Mouse (Mus musculus) neural tube, embryonic 11.5 days (tissue): ENCODE measurements around the gene Leprot. TPM values are rescaled to one million over a fixed set of nuclear protein-coding genes. Genes with fewer than 3 reads are reported as not detected.

Experiments
- ATAC-seq: fragments of 200-750 bp; cut with Nextera tagmentation; 2 replicates; pipeline ENCODE4 v1.8.0; 2017; ENCODE audit warnings: moderate number of reproducible peaks, mild to moderate bottlenecking, moderate TSS enrichment, moderate library complexity; ENCODE audit not compliant: insufficient read depth, low FRiP score, low TSS enrichment
- DNase-seq: peaks from one replicate; pipeline ENCODE4 v3.0.0-alpha.2; 2015; ENCODE audit warnings: low spot score
- H3K27ac ChIP-seq: fragments of 300-500 bp; sonication (generic); 2 replicates; pipeline ENCODE4 v1.5.1; 2014; ENCODE audit warnings: low read depth, mild to moderate bottlenecking, low read length
- H3K27me3 ChIP-seq: fragments of 300-500 bp; sonication (generic); 2 replicates; pipeline ENCODE4 v1.6.1; 2014; ENCODE audit warnings: mild to moderate bottlenecking, low read length, mixed read lengths; ENCODE audit not compliant: control insufficient read depth, insufficient read depth
- H3K36me3 ChIP-seq: fragments of 300-500 bp; sonication (generic); 2 replicates; pipeline ENCODE4 v1.6.1; 2014; ENCODE audit warnings: mild to moderate bottlenecking, low read length, moderate library complexity, mixed read lengths; ENCODE audit not compliant: control insufficient read depth, insufficient read depth
- H3K4me1 ChIP-seq: fragments of 300-500 bp; sonication (generic); 2 replicates; pipeline ENCODE4 v1.6.1; 2014; ENCODE audit warnings: low read length, mixed read lengths; ENCODE audit not compliant: control insufficient read depth, insufficient read depth
- H3K4me2 ChIP-seq: fragments of 300-500 bp; sonication (generic); 2 replicates; pipeline ENCODE4 v1.6.1; 2014; ENCODE audit warnings: low read depth, mild to moderate bottlenecking, moderate library complexity
- H3K4me3 ChIP-seq: fragments of 300-500 bp; sonication (generic); 2 replicates; pipeline ENCODE4 v1.5.1; 2014; ENCODE audit warnings: low read depth, low read length
- H3K9ac ChIP-seq: fragments of 300-500 bp; sonication (generic); 2 replicates; pipeline ENCODE4 v1.6.1; 2014; ENCODE audit warnings: mild to moderate bottlenecking, low read length
- H3K9me3 ChIP-seq: fragments of 300-500 bp; sonication (generic); 2 replicates; pipeline ENCODE4 v1.6.1; 2016; ENCODE audit warnings: low read length; ENCODE audit not compliant: control insufficient read depth
- WGBS: fragments of 180-500 bp; shearing (Covaris S2); extraction: QIAGEN DNeasy Blood & Tissue Kit; methylation state at CpG from one replicate; pipeline ENCODE4 v1.1.7; 2014; 5-methylcytosine and 5-hydroxymethylcytosine counted together
- polyA plus RNA-seq: library from polyadenylated mRNA; unstranded; fragments of >200 nt; fragmentation: Nextera tagmentation; extraction: Ambion mirVana; gene quantifications from 2 replicates; pipeline ENCODE4 v1.2.1, GENCODE M21; 2014

Gene Leprot
- polyA plus RNA-seq, 1 experiment from 2014 or later: 77.7 TPM

GRCm38 (mm10) chr4:101675726-101676125, 28.2 kb downstream of the Leprot start:
- no peak for ATAC-seq
- no peak overlapping the region for H3K4me2 ChIP-seq
- no peak overlapping the region for H3K4me3 ChIP-seq
- no peaks in the 10 kb centered on the region for H3K27me3 ChIP-seq
- 82% methylated on average over 4 of the region's 4 CpGs for WGBS
- no peaks in the 10 kb centered on the region for H3K4me1 ChIP-seq
- no peak overlapping the region for H3K27ac ChIP-seq
- H3K36me3 ChIP-seq: no peaks in the 10 kb centered on the region
- no peak for DNase-seq
- no peak overlapping the region for H3K9ac ChIP-seq
- H3K9me3 ChIP-seq: no peaks in the 10 kb centered on the region

GRCm38 (mm10) chr4:101682620-101683019, 35.1 kb downstream of the Leprot start:
- H3K9ac ChIP-seq: no peak overlapping the region
- no peak overlapping the region for H3K27ac ChIP-seq
- H3K9me3 ChIP-seq: no peaks in the 10 kb centered on the region
- no peaks in the 10 kb centered on the region for H3K36me3 ChIP-seq
- H3K27me3 ChIP-seq: no peaks in the 10 kb centered on the region
- H3K4me1 ChIP-seq: no peaks in the 10 kb centered on the region
- DNase-seq (no peak), ATAC-seq (no peak)
- 89% methylated on average over 4 of the region's 4 CpGs for WGBS
- H3K4me3 ChIP-seq: no peak overlapping the region
- no peak overlapping the region for H3K4me2 ChIP-seq

DNA sequence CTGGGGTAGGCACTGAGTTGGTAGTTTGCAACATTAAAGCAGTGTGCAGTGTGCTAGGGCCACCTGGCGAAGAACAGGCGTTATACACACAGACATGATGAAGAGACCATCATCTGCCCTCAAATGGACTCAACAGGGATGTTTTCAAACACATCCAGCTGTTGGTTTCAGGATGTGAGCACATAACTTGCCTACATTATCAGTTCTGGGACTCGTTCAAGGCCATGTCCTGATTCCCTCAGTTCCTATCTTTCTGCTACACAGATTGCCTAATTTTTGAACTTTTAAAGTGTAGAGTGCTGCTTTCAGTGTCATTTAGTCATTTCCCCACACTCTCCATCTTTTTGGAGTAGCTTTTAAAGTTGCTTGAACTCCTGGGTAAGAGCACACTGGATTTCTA, 35.6 kb downstream of the Leprot start:
- H3K9ac ChIP-seq: no peak overlapping the region
- no peak overlapping the region for H3K4me3 ChIP-seq
- H3K36me3 ChIP-seq: no peaks in the 10 kb centered on the region
- no peak overlapping the region for H3K27ac ChIP-seq
- WGBS: 94% methylated on average over 3 of the region's 3 CpGs
- H3K4me1 ChIP-seq: no peaks in the 10 kb centered on the region
- H3K4me2 ChIP-seq: no peak overlapping the region
- ATAC-seq: no peak
- no peak for DNase-seq
- no peaks in the 10 kb centered on the region for H3K27me3 ChIP-seq
- no peaks in the 10 kb centered on the region for H3K9me3 ChIP-seq

GRCm38 (mm10) chr4:101684821-101685220, 37.3 kb downstream of the Leprot start:
- H3K4me1 ChIP-seq: no peaks in the 10 kb centered on the region
- ATAC-seq: no peak
- H3K4me3 ChIP-seq: no peak overlapping the region
- H3K9me3 ChIP-seq: no peaks in the 10 kb centered on the region
- H3K27ac ChIP-seq: no peak overlapping the region
- no peak for DNase-seq
- H3K27me3 ChIP-seq: no peaks in the 10 kb centered on the region
- WGBS: 93% methylated on average over 3 of the region's 3 CpGs
- H3K36me3 ChIP-seq: no peaks in the 10 kb centered on the region
- no peak overlapping the region for H3K4me2 ChIP-seq
- H3K9ac ChIP-seq: no peak overlapping the region

- Histone ChIP-seq H3K27ac (no peak overlapping the region), H3K4me3 (no peak overlapping the region), H3K9me3 (no peaks in the 10 kb centered on the region), H3K4me2 (no peak overlapping the region), H3K36me3 (no peaks in the 10 kb centered on the region), H3K9ac (no peak overlapping the region), H3K27me3 (no peaks in the 10 kb centered on the region), H3K4me1 (no peaks in the 10 kb centered on the region)
- DNase-seq (no peak), ATAC-seq (no peak)
- WGBS: 82% methylated on average over 13 of the region's 13 CpGs
Measured at GRCm38 (mm10) chr4:101686227-101686810, 38.8 kb downstream of the Leprot start.

DNA sequence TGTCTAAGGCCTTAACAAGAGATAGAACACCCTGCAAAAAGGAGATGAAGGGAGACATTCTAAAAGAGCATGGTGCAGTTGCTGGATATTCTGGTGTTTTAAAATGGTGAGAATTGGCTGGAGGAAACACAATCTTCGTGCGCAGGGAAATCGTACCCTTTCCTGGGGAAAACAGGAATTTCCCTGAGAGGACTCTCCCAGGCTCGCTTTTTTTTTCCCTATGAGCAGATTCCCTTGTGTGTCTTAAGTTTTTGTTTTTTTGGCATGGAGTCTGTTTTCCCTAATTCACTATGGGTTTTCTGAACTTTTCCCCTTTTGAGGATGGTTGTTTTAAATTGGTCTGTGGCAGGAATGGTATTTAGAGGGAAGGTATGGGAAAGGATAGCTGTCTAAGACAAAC, 41.7 kb downstream of the Leprot start:
- Histone ChIP-seq H3K27me3 (no peaks in the 10 kb centered on the region), H3K4me1 (no peaks in the 10 kb centered on the region), H3K9ac (no peak overlapping the region), H3K27ac (no peak overlapping the region), H3K4me2 (no peak overlapping the region), H3K4me3 (no peak overlapping the region), H3K36me3 (no peaks in the 10 kb centered on the region), H3K9me3 (no peaks in the 10 kb centered on the region)
- no peak for DNase-seq
- WGBS: 92% methylated on average over 4 of the region's 4 CpGs
- ATAC-seq: no peak

GRCm38 (mm10) chr4:101689645-101690044, 42.1 kb downstream of the Leprot start:
- no peaks in the 10 kb centered on the region for H3K27me3 ChIP-seq
- no peak overlapping the region for H3K4me3 ChIP-seq
- no peak overlapping the region for H3K27ac ChIP-seq
- H3K9me3 ChIP-seq: no peaks in the 10 kb centered on the region
- no peak for ATAC-seq
- no peak overlapping the region for H3K9ac ChIP-seq
- no peak overlapping the region for H3K4me2 ChIP-seq
- WGBS: 87% methylated on average over 5 of the region's 5 CpGs
- H3K36me3 ChIP-seq: no peaks in the 10 kb centered on the region
- H3K4me1 ChIP-seq: no peaks in the 10 kb centered on the region
- no peak for DNase-seq

DNA sequence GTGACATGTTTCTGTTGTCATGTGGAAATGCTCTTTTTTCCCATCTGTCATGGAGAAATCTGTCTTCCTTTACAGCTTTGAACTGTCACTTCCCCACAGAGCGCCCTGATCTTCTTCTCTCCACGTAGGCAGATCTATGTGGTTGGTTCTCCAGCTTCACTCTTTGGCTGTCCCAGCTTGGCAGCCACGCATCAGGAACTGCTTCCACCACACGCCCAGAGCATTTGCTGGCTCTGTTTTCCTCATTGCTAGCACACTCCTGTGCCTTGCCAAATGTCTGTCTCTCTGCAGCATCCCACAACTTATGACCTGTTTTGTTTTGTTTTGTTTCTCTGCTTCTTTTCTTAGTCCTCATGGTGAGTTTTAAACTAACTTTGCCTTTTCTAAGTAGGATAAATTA, 45.4 kb downstream of the Leprot start:
- DNase-seq (no peak), ATAC-seq (no peak)
- 69% methylated on average over 4 of the region's 4 CpGs for whole genome bisulfite sequencing
- no peak overlapping the region for H3K27ac ChIP-seq
- no peaks in the 10 kb centered on the region for H3K4me1 ChIP-seq
- no peak overlapping the region for H3K4me3 ChIP-seq
- H3K9me3 ChIP-seq: no peaks in the 10 kb centered on the region
- H3K9ac ChIP-seq: no peak overlapping the region
- H3K36me3 ChIP-seq: no peaks in the 10 kb centered on the region
- H3K27me3 ChIP-seq: no peaks in the 10 kb centered on the region
- no peak overlapping the region for H3K4me2 ChIP-seq

DNA sequence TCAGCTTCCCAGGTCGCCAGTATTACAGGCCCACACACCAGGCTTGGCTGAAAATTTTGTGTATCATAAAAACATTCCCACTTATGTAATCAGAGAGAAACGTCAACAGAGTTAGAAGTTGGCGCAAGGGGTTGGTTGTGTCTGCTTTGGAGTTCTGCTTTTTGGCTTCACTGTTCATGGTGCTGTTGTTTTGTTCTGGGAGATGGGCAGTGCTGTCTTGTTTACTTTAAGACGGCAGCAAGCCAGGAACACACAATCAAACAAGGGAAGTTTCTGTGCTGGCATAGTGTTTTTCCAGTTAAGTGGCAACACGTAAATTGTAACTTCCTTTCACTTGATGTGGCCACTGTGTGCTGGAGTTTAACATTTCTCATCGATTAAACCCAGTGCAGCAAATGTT, 47.0 kb downstream of the Leprot start:
- no peaks in the 10 kb centered on the region for H3K36me3 ChIP-seq
- H3K9ac ChIP-seq: no peak overlapping the region
- no peaks in the 10 kb centered on the region for H3K27me3 ChIP-seq
- no peak overlapping the region for H3K27ac ChIP-seq
- no peaks in the 10 kb centered on the region for H3K9me3 ChIP-seq
- H3K4me2 ChIP-seq: no peak overlapping the region
- ATAC-seq (no peak), DNase-seq (no peak)
- WGBS: 80% methylated on average over 6 of the region's 6 CpGs
- no peaks in the 10 kb centered on the region for H3K4me1 ChIP-seq
- H3K4me3 ChIP-seq: no peak overlapping the region
